Mouse (Mus musculus) left cerebral cortex, adult 2 months (tissue): Measurements from ENCODE around the gene Dnmt1. TPM values are rescaled to one million over a fixed set of nuclear protein-coding genes. Genes with fewer than 3 reads are reported as not detected.

Experiments used
- DNase-seq, 2 experiments: peaks; one replicate each; pipeline ENCODE4 v3.0.0; 2021 to 2022; ENCODE audit warnings: low spot score in 2 of 2, mixed read lengths in 1 of 2; ENCODE audit errors: extremely low spot score in 1 of 2
- H3K27ac ChIP-seq: fragments of 200-600 bp; 2 replicates; pipeline ENCODE4 v1.8.1; 2022
- H3K4me3 ChIP-seq: fragments of 200-600 bp; 2 replicates; pipeline ENCODE4 v1.8.1; 2022
- CTCF ChIP-seq: fragments of 200-600 bp; IDR thresholded peaks from 2 replicates; pipeline ENCODE4 v1.8.1; 2022; ENCODE audit warnings: antibody characterized with exemption, mild to moderate bottlenecking, moderate library complexity
- intact Hi-C: fragments of 180-260 bp; cut with DNase I; formaldehyde crosslinking; loops from one replicate; pipeline ENCODE4 v1.15.1; 2025
- total RNA-seq, 2 experiments: library from RNA; stranded (reverse); gene quantifications; 2 replicates each; pipeline ENCODE4 v1.2.3; 2021

The Dnmt1 gene
- total RNA-seq, 2 experiments from 2014 or later, result 44.5 to 44.6 TPM

GRCm38 (mm10) chr9:20901466-20902173 is 58.1 kb downstream of the Dnmt1 start:
- no peak for DNase-seq
- intact Hi-C loops, result loop anchor here (2.0 kb wide), 2 partner anchors 101 to 235 kb away; partner anchors contain the start of gene Mrpl4
- Histone ChIP-seq H3K27ac (no peak overlapping the region), H3K4me3 (no peak overlapping the region)
- peak; percentile 74 for TF ChIP-seq CTCF

GRCm38 (mm10) chr9:20898511-20899073 is 61.1 kb downstream of the Dnmt1 start, which contains the start of gene Eif3g:
Eif3g (minus strand) TSS chr9:20898623.
- H3K27ac ChIP-seq, result peak within 1 kb of the TSS; percentile 78
- peak; percentile 99 for TF ChIP-seq CTCF
- peak within 1 kb of the TSS; percentile 87 for H3K4me3 ChIP-seq
- DNase-seq, result peak; percentile 83 to 87
- intact Hi-C loops, result loop anchor here (1.0 to 5.0 kb wide), 3 partner anchors 10 to 174 kb away; partner anchors contain the start of genes Fdx1l, Gm49373 and Ppan

GRCm38 (mm10) chr9:20897736-20898510 is 61.8 kb downstream of the Dnmt1 start:
- no peak for DNase-seq
- intact Hi-C loops, result loop anchor here (1.0 to 5.0 kb wide), 3 partner anchors 10 to 174 kb away; partner anchors contain the start of genes Fdx1l, Gm49373 and Ppan
- TF ChIP-seq CTCF, result no peak
- Histone ChIP-seq H3K4me3 (peak overlapping the region; percentile 87), H3K27ac (peak overlapping the region; percentile 78)

GRCm38 (mm10) chr9:20895382-20895781 is 64.3 kb downstream of the Dnmt1 start:
- intact Hi-C loops, result loop anchor here (5.0 kb wide), 1 partner anchor 177 kb away; the partner anchor contains the start of genes Fdx1l and Gm49373
- TF ChIP-seq CTCF, result no peak
- H3K4me3 ChIP-seq, result no peak overlapping the region
- no peak for DNase-seq
- no peak overlapping the region for H3K27ac ChIP-seq

GRCm38 (mm10) chr9:20894629-20895028 is 65.1 kb downstream of the Dnmt1 start:
- no peak overlapping the region for H3K27ac ChIP-seq
- intact Hi-C loops, result loop anchor here (5.0 kb wide), 1 partner anchor 178 kb away; the partner anchor contains the start of genes Fdx1l and Gm49373
- DNase-seq, result no peak
- H3K4me3 ChIP-seq, result no peak overlapping the region
- TF ChIP-seq CTCF, result no peak

- no peak overlapping the region for H3K4me3 ChIP-seq
- intact Hi-C loops, result no loop called here
- H3K27ac ChIP-seq, result no peak overlapping the region
- TF ChIP-seq CTCF, result no peak
- DNase-seq, result no peak
Observed at GRCm38 (mm10) chr9:20893590-20894343, 65.9 kb downstream of the Dnmt1 start.

GRCm38 (mm10) chr9:20893069-20893468 is 66.6 kb downstream of the Dnmt1 start:
- TF ChIP-seq CTCF, result no peak
- no peak for DNase-seq
- H3K4me3 ChIP-seq, result no peak overlapping the region
- H3K27ac ChIP-seq, result no peak overlapping the region
- intact Hi-C loops, result no loop called here

GRCm38 (mm10) chr9:20892104-20892653 is 67.5 kb downstream of the Dnmt1 start:
- no peak for TF ChIP-seq CTCF
- Histone ChIP-seq H3K4me3 (no peak overlapping the region), H3K27ac (no peak overlapping the region)
- intact Hi-C loops, result no loop called here
- DNase-seq, result no peak

GRCm38 (mm10) chr9:20891339-20892103 is 68.2 kb downstream of the Dnmt1 start:
- Histone ChIP-seq H3K4me3 (no peak overlapping the region), H3K27ac (no peak overlapping the region)
- intact Hi-C loops, result no loop called here
- DNase-seq, result no peak
- TF ChIP-seq CTCF, result no peak

- intact Hi-C loops, result no loop called here
- H3K27ac ChIP-seq, result no peak overlapping the region
- H3K4me3 ChIP-seq, result no peak overlapping the region
- TF ChIP-seq CTCF, result no peak
- no peak for DNase-seq
Observed at GRCm38 (mm10) chr9:20890411-20890810, 69.3 kb downstream of the Dnmt1 start.
